In genomic region chr15:3250620-3251019, GRCm38 (mm10) we compare ENCODE assay signal across 21 mouse cellular contexts. TPM values are rescaled to one million over a fixed set of nuclear protein-coding genes. Genes with fewer than 3 reads are reported as not detected.
DNase-seq lines count a peak whose midpoint lies in the region; ATAC-seq and TF ChIP-seq lines count a peak whose summit lies in the region.
"Had no signal": no experiment of that assay in that cellular context is flagged by ENCODE, and none has a peak within 500 bp of the region (broad histone marks: within the 10 kb centered on the region; RNA-seq: fewer than 3 reads in every experiment).

No protein-coding gene starts in this region.

- H3K27me3 ChIP-seq in heart, adult 2 months (ENCODE audit: control insufficient read depth, insufficient read depth, low read length) = no peaks in the 10 kb centered on the region
- no peaks in the 10 kb centered on the region for H3K27me3 ChIP-seq in lung, embryonic 14.5 days (ENCODE audit: insufficient read depth, low read length)
- H3K27me3 ChIP-seq in intestine, postnatal 0 days (replicated peaks; ENCODE audit: control insufficient read depth, insufficient read depth, low read length) = no peaks in the 10 kb centered on the region
- H3K27me3 ChIP-seq in stomach, embryonic 16.5 days (ENCODE audit: control insufficient read depth, insufficient read depth, low read length) = no peaks in the 10 kb centered on the region
- no peaks in the 10 kb centered on the region for H3K27me3 ChIP-seq in forebrain, embryonic 14.5 days (replicated peaks; ENCODE audit: control insufficient read depth, insufficient read depth, low read length)
- H3K27me3 ChIP-seq: kidney, embryonic 15.5 days; limb, embryonic 15.5 days had no signal

- no peak for ATAC-seq in lung, embryonic 14.5 days (ENCODE audit: insufficient read depth)
- peak; percentile 39; the same call in 1 of the 2 replicates for ATAC-seq in intestine, postnatal 0 days
- ATAC-seq in stomach, embryonic 16.5 days (ENCODE audit: insufficient read depth, low FRiP score) = no peak
- ATAC-seq in forebrain, embryonic 14.5 days = no peak
- ATAC-seq: hindbrain, embryonic 16.5 days had no signal

- no peak overlapping the region for H3K4me2 ChIP-seq in lung, embryonic 14.5 days
- H3K4me2 ChIP-seq in intestine, postnatal 0 days (replicated peaks; ENCODE audit: low read depth) = no peak overlapping the region
- H3K4me2 ChIP-seq in stomach, embryonic 16.5 days (ENCODE audit: low read depth, low read length) = no peak overlapping the region
- no peak overlapping the region for H3K4me2 ChIP-seq in forebrain, embryonic 14.5 days (ENCODE audit: low read length)
- H3K4me2 ChIP-seq: kidney, embryonic 15.5 days; limb, embryonic 15.5 days had no signal

- H3K9ac ChIP-seq in heart, adult 2 months (ENCODE audit: low read depth, low read length) = no peak overlapping the region
- no peak overlapping the region for H3K9ac ChIP-seq in lung, embryonic 14.5 days
- no peak overlapping the region for H3K9ac ChIP-seq in intestine, postnatal 0 days (ENCODE audit: low read depth, low read length)
- H3K9ac ChIP-seq in stomach, embryonic 16.5 days (ENCODE audit: low read length) = no peak overlapping the region
- H3K9ac ChIP-seq in forebrain, embryonic 14.5 days (ENCODE audit: low read length) = no peak overlapping the region
- H3K9ac ChIP-seq: kidney, embryonic 15.5 days; limb, embryonic 15.5 days had no signal

- no peak for TF ChIP-seq EP300 in heart, adult 2 months (IDR thresholded peaks at IDR 0.05; ENCODE audit: insufficient read depth, low read depth, low read length)

- WGBS in heart, adult 2 months = 47% methylated on average over 2 of the region's 2 CpGs
- 61% methylated on average over 2 of the region's 2 CpGs for WGBS in lung, embryonic 14.5 days
- 44% methylated on average over 2 of the region's 2 CpGs for WGBS in intestine, postnatal 0 days
- WGBS in stomach, embryonic 16.5 days = 58% methylated on average over 2 of the region's 2 CpGs
- 85% methylated on average over 2 of the region's 2 CpGs for WGBS in forebrain, embryonic 14.5 days

- H3K9me3 ChIP-seq in lung, embryonic 14.5 days (ENCODE audit: low read depth, low read length) = no peaks in the 10 kb centered on the region
- H3K9me3 ChIP-seq in intestine, postnatal 0 days (ENCODE audit: control insufficient read depth) = no peaks in the 10 kb centered on the region
- no peaks in the 10 kb centered on the region for H3K9me3 ChIP-seq in stomach, embryonic 16.5 days (replicated peaks; ENCODE audit: control insufficient read depth, low read length)
- H3K9me3 ChIP-seq in forebrain, embryonic 14.5 days (replicated peaks; ENCODE audit: control insufficient read depth, low read length) = no peaks in the 10 kb centered on the region
- H3K9me3 ChIP-seq: embryonic facial prominence, embryonic 10.5 days; kidney, embryonic 15.5 days; limb, embryonic 15.5 days; midbrain, embryonic 10.5 days had no signal

- H3K79me2 ChIP-seq in heart, adult 2 months (replicated peaks; ENCODE audit: control insufficient read depth, insufficient read depth, low read length) = no peaks in the 10 kb centered on the region

- TF ChIP-seq CTCF in heart, adult 2 months (IDR thresholded peaks at IDR 0.05) = no peak
- TF ChIP-seq CTCF in lung, embryonic 14.5 days (IDR thresholded peaks at IDR 0.05; ENCODE audit: low read depth) = no peak
- TF ChIP-seq CTCF in intestine, postnatal 0 days (IDR thresholded peaks at IDR 0.05; ENCODE audit: low read depth) = no peak

- TF ChIP-seq POLR2A in heart, adult 2 months (IDR thresholded peaks at IDR 0.05; ENCODE audit: insufficient read depth, low read depth, low read length) = no peak

- intact Hi-C loops in heart, adult 2 months (cut with DNase I) = loop anchor here (1.0 to 2.0 kb wide), 2 partner anchors 18 to 20 kb away; no protein-coding TSS in a partner anchor

- H3K4me3 ChIP-seq in heart, adult 2 months = no peak overlapping the region
- H3K4me3 ChIP-seq in lung, embryonic 14.5 days (ENCODE audit: low read depth, low read length) = no peak overlapping the region
- no peak overlapping the region for H3K4me3 ChIP-seq in intestine, postnatal 0 days (ENCODE audit: low read depth, low read length)
- H3K4me3 ChIP-seq in stomach, embryonic 16.5 days (replicated peaks; ENCODE audit: low read length) = no peak overlapping the region
- no peak overlapping the region for H3K4me3 ChIP-seq in forebrain, embryonic 14.5 days (ENCODE audit: low read depth, low read length)
- H3K4me3 ChIP-seq: embryonic facial prominence, embryonic 10.5 days; erythroblast, embryonic 14.5 days; kidney, embryonic 15.5 days; limb, embryonic 15.5 days; midbrain, embryonic 10.5 days had no signal

- peak overlapping the region; percentile 81 for H3K27ac ChIP-seq in heart, adult 2 months
- H3K27ac ChIP-seq in lung, embryonic 14.5 days (ENCODE audit: low read depth) = peak overlapping the region; percentile 65; the same call in 1 of the 2 replicates
- peak overlapping the region; percentile 86 for H3K27ac ChIP-seq in intestine, postnatal 0 days (ENCODE audit: low read depth, low read length)
- H3K27ac ChIP-seq in stomach, embryonic 16.5 days (ENCODE audit: low read length) = peak overlapping the region; percentile 83
- no peak overlapping the region for H3K27ac ChIP-seq in forebrain, embryonic 14.5 days (ENCODE audit: low read depth, low read length)
- H3K27ac ChIP-seq: embryonic facial prominence, embryonic 10.5 days; limb, embryonic 15.5 days; midbrain, embryonic 10.5 days had no signal

- peak in 1 of 2 experiments; percentile 12 for DNase-seq in heart, adult 2 months
- DNase-seq in heart, postnatal 4 days = no peak
- peak; percentile 16 for DNase-seq in lung, embryonic 14.5 days
- DNase-seq in lung, postnatal 10 days = no peak
- no peak for DNase-seq in forebrain, embryonic 14.5 days (ENCODE audit: low spot score)
- DNase-seq in layer of hippocampus, adult 18-20 months (ENCODE audit: low spot score in 2 of 2) = no peak
- DNase-seq: cerebellum, adult 11 months; cerebellum, postnatal 25 days; gastrocnemius, postnatal 14 days; heart, postnatal 10 days; thymus, postnatal 25 days had no signal

- peaks cover 12% of the 10 kb centered on the region for H3K4me1 ChIP-seq in heart, adult 2 months (ENCODE audit: control insufficient read depth, insufficient read depth, low read length)
- H3K4me1 ChIP-seq in lung, embryonic 14.5 days (ENCODE audit: insufficient read depth) = peaks cover 6% of the 10 kb centered on the region
- H3K4me1 ChIP-seq in intestine, postnatal 0 days (replicated peaks; ENCODE audit: control insufficient read depth, insufficient read depth, low read length) = 0 out of 2 replicates have a peak, but pooled peaks cover 3% of the 10 kb centered on the region
- peaks cover 14% of the 10 kb centered on the region for H3K4me1 ChIP-seq in stomach, embryonic 16.5 days (ENCODE audit: control insufficient read depth, insufficient read depth, low read length)
- no peaks in the 10 kb centered on the region for H3K4me1 ChIP-seq in forebrain, embryonic 14.5 days (ENCODE audit: control insufficient read depth, insufficient read depth, low read length)
- H3K4me1 ChIP-seq: embryonic facial prominence, embryonic 10.5 days; kidney, embryonic 15.5 days; midbrain, embryonic 10.5 days had no signal

- peaks cover 11% of the 10 kb centered on the region for H3K36me3 ChIP-seq in heart, adult 2 months (ENCODE audit: control insufficient read depth, insufficient read depth, low read length)
- no peaks in the 10 kb centered on the region for H3K36me3 ChIP-seq in lung, embryonic 14.5 days (ENCODE audit: insufficient read depth)
- H3K36me3 ChIP-seq in intestine, postnatal 0 days (ENCODE audit: control insufficient read depth, insufficient read depth) = no peaks in the 10 kb centered on the region
- H3K36me3 ChIP-seq in stomach, embryonic 16.5 days (ENCODE audit: control insufficient read depth, insufficient read depth, low read length) = no peaks in the 10 kb centered on the region
- H3K36me3 ChIP-seq in forebrain, embryonic 14.5 days (ENCODE audit: control insufficient read depth, insufficient read depth, low read length) = no peaks in the 10 kb centered on the region
- H3K36me3 ChIP-seq: embryonic facial prominence, embryonic 10.5 days; kidney, embryonic 15.5 days; limb, embryonic 15.5 days; midbrain, embryonic 10.5 days had no signal

RNA-seq across cellular contexts. Expression of gene Selenop, which starts 17.7 kb away (rescaled TPM):
- 100 to 1,000 TPM; 319 to 351 TPM for total RNA-seq in heart, adult 2 months (2021)
- 166 and 233 TPM in 2 replicates for polyA plus RNA-seq in heart, adult 2 months (2012; rRNA removed)
- 100 to 1,000 TPM; 162 to 179 TPM for total RNA-seq in heart, postnatal 4 days (2021)
- polyA plus RNA-seq in lung, embryonic 14.5 days (2014; fragmentation: Nextera tagmentation; extraction: Ambion mirVana) = 105 and 111 TPM in 2 replicates
- polyA plus RNA-seq in intestine, postnatal 0 days (2015; fragmentation: Nextera tagmentation; extraction: Ambion mirVana) = 2,235 and 2,243 TPM in 2 replicates
- polyA plus RNA-seq in stomach, embryonic 16.5 days (2015; fragmentation: Nextera tagmentation; extraction: Ambion mirVana) = 377 and 381 TPM in 2 replicates
- 101 and 126 TPM in 2 replicates for polyA plus RNA-seq in forebrain, embryonic 14.5 days (2014; fragmentation: Nextera tagmentation; extraction: Ambion mirVana)
- 100 to 1,000 TPM; 302 to 350 TPM for total RNA-seq in layer of hippocampus, adult 18-20 months (2021)

RNA-seq across cellular contexts. Expression of gene Ccdc152, which starts 52.7 kb away (rescaled TPM):
- total RNA-seq in heart, adult 2 months (2021) = not detected
- 0.39 and 0.73 TPM in 2 replicates for polyA plus RNA-seq in heart, adult 2 months (2012; rRNA removed)
- total RNA-seq in heart, postnatal 4 days (2021) = under 1 TPM in 1 of 2 experiments, not detected in 1; 0.71 TPM
- polyA plus RNA-seq in lung, embryonic 14.5 days (2014; fragmentation: Nextera tagmentation; extraction: Ambion mirVana) = 0.15 and 0.30 TPM in 2 replicates
- polyA plus RNA-seq in intestine, postnatal 0 days (2015; fragmentation: Nextera tagmentation; extraction: Ambion mirVana) = 4.8 and 5.7 TPM in 2 replicates
- polyA plus RNA-seq in stomach, embryonic 16.5 days (2015; fragmentation: Nextera tagmentation; extraction: Ambion mirVana) = 0.22 and 0.28 TPM in 2 replicates
- 0.15 TPM in 1 of 2 replicates, not detected in the other for polyA plus RNA-seq in forebrain, embryonic 14.5 days (2014; fragmentation: Nextera tagmentation; extraction: Ambion mirVana)
- not detected for total RNA-seq in layer of hippocampus, adult 18-20 months (2021)
- total RNA-seq: gastrocnemius, postnatal 14 days; left cerebral cortex, postnatal 14 days had no signal
- polyA plus RNA-seq: erythroblast, embryonic 14.5 days; kidney, embryonic 15.5 days; midbrain, embryonic 10.5 days; neural tube, embryonic 14.5 days had no signal
